Comparison of ENCODE assay signal across 8 mouse cellular contexts in genomic region chr12:69724018-69724710, GRCm38 (mm10). TPM values are rescaled to one million over a fixed set of nuclear protein-coding genes. Genes with fewer than 3 reads are reported as not detected.
DNase-seq lines count a peak whose midpoint lies in the region; ATAC-seq and TF ChIP-seq lines count a peak whose summit lies in the region.

No protein-coding gene starts in this region.

- peak overlapping the region; percentile 80 for H3K4me3 ChIP-seq in lung, embryonic 14.5 days (ENCODE audit: low read depth, low read length)
- H3K4me3 ChIP-seq in cortical plate, adult 2 months (ENCODE audit: insufficient read depth, low read length) = peak overlapping the region; percentile 66
- peak overlapping the region; percentile 78 for H3K4me3 ChIP-seq in hindbrain, embryonic 12.5 days
- H3K4me3 ChIP-seq in midbrain, embryonic 15.5 days = peak overlapping the region; percentile 80

- TF ChIP-seq POLR2A in cortical plate, adult 2 months (IDR thresholded peaks at IDR 0.05; ENCODE audit: extremely low read depth, insufficient read depth, low read length) = no peak

- no peaks in the 10 kb centered on the region for H3K27me3 ChIP-seq in lung, embryonic 14.5 days (ENCODE audit: insufficient read depth, low read length)
- H3K27me3 ChIP-seq in hindbrain, embryonic 12.5 days = no peaks in the 10 kb centered on the region
- H3K27me3 ChIP-seq in midbrain, embryonic 15.5 days (replicated peaks) = no peaks in the 10 kb centered on the region

- ATAC-seq in lung, embryonic 14.5 days (ENCODE audit: insufficient read depth) = peak; percentile 12
- peak; percentile 3 for ATAC-seq in hindbrain, embryonic 12.5 days (ENCODE audit: low FRiP score)
- peak; percentile 25 for ATAC-seq in midbrain, embryonic 15.5 days (replicated peaks)

- peaks cover 9% of the 10 kb centered on the region; the same call in 1 of the 2 replicates for H3K36me3 ChIP-seq in lung, embryonic 14.5 days (ENCODE audit: insufficient read depth)
- peaks cover 12% of the 10 kb centered on the region for H3K36me3 ChIP-seq in hindbrain, embryonic 12.5 days
- peaks cover 13% of the 10 kb centered on the region for H3K36me3 ChIP-seq in midbrain, embryonic 15.5 days (replicated peaks)

- TF ChIP-seq CTCF in lung, embryonic 14.5 days (IDR thresholded peaks at IDR 0.05; ENCODE audit: low read depth) = no peak
- TF ChIP-seq CTCF in cortical plate, adult 2 months (IDR thresholded peaks at IDR 0.05; ENCODE audit: extremely low read depth, insufficient read depth, low read length) = no peak

- peak; percentile 11 for DNase-seq in lung, embryonic 14.5 days
- no peak for DNase-seq in lung, postnatal 25 days (ENCODE audit: low spot score)
- no peak for DNase-seq in yolk sac, embryonic 10.5 days (ENCODE audit: low spot score)
- DNase-seq in cerebellum, postnatal 10 days = no peak
- no peak for DNase-seq in layer of hippocampus, adult 11-12 months (ENCODE audit: low spot score)

- H3K9ac ChIP-seq in lung, embryonic 14.5 days = peak overlapping the region; percentile 69
- H3K9ac ChIP-seq in hindbrain, embryonic 12.5 days = peak overlapping the region; percentile 83
- peak overlapping the region; percentile 78 for H3K9ac ChIP-seq in midbrain, embryonic 15.5 days

- peak overlapping the region; percentile 12; the same call in 1 of the 2 replicates for H3K27ac ChIP-seq in lung, embryonic 14.5 days (ENCODE audit: low read depth)
- no peak overlapping the region for H3K27ac ChIP-seq in cortical plate, adult 2 months (ENCODE audit: insufficient read depth, low read length)
- H3K27ac ChIP-seq in hindbrain, embryonic 12.5 days = 0 out of 2 replicates have a peak overlapping the region, but pooled peaks have one; percentile 30
- H3K27ac ChIP-seq in midbrain, embryonic 15.5 days = peak overlapping the region; percentile 83

- peaks cover 7% of the 10 kb centered on the region for H3K9me3 ChIP-seq in lung, embryonic 14.5 days (ENCODE audit: low read depth, low read length)
- H3K9me3 ChIP-seq in hindbrain, embryonic 12.5 days (replicated peaks) = peaks cover 7% of the 10 kb centered on the region
- H3K9me3 ChIP-seq in midbrain, embryonic 15.5 days = no peaks in the 10 kb centered on the region

- peaks cover 8% of the 10 kb centered on the region for H3K4me1 ChIP-seq in lung, embryonic 14.5 days (ENCODE audit: insufficient read depth)
- H3K4me1 ChIP-seq in cortical plate, adult 2 months (ENCODE audit: control insufficient read depth, insufficient read depth, low read length) = no peaks in the 10 kb centered on the region
- peaks cover 17% of the 10 kb centered on the region for H3K4me1 ChIP-seq in hindbrain, embryonic 12.5 days
- peaks cover 17% of the 10 kb centered on the region for H3K4me1 ChIP-seq in midbrain, embryonic 15.5 days

- WGBS in lung, embryonic 14.5 days = 2% methylated on average over 24 of the region's 24 CpGs
- 4% methylated on average over 23 of the region's 24 CpGs for WGBS in hindbrain, embryonic 12.5 days
- WGBS in midbrain, embryonic 15.5 days = under 1% methylated on average over 23 of the region's 24 CpGs

- peak overlapping the region; percentile 93 for H3K4me2 ChIP-seq in lung, embryonic 14.5 days
- peak overlapping the region; percentile 92 for H3K4me2 ChIP-seq in hindbrain, embryonic 12.5 days (replicated peaks)
- peak overlapping the region; percentile 88 for H3K4me2 ChIP-seq in midbrain, embryonic 15.5 days

RNA-seq across cellular contexts. Expression of gene L2hgdh, which starts 0.5 kb away (rescaled TPM):
- 13.1 and 14.5 TPM in 2 replicates for polyA plus RNA-seq in lung, embryonic 14.5 days (2014; fragmentation: Nextera tagmentation; extraction: Ambion mirVana)
- 11.8 and 12.3 TPM in 2 replicates for polyA plus RNA-seq in cortical plate, adult 2 months (2012; rRNA removed)
- 14.6 and 15.3 TPM in 2 replicates for polyA plus RNA-seq in hindbrain, embryonic 12.5 days (2016; fragmentation: Nextera tagmentation; extraction: Ambion mirVana)
- 14.3 and 14.5 TPM in 2 replicates for polyA plus RNA-seq in midbrain, embryonic 15.5 days (2015; fragmentation: Nextera tagmentation; extraction: Ambion mirVana)

RNA-seq across cellular contexts. Expression of gene Atp5s, which starts 0.6 kb away (rescaled TPM):
- polyA plus RNA-seq in lung, embryonic 14.5 days (2014; fragmentation: Nextera tagmentation; extraction: Ambion mirVana) = 29.4 and 33.3 TPM in 2 replicates
- polyA plus RNA-seq in cortical plate, adult 2 months (2012; rRNA removed) = 30.2 and 34.9 TPM in 2 replicates
- 26.1 and 28.5 TPM in 2 replicates for polyA plus RNA-seq in hindbrain, embryonic 12.5 days (2016; fragmentation: Nextera tagmentation; extraction: Ambion mirVana)
- polyA plus RNA-seq in midbrain, embryonic 15.5 days (2015; fragmentation: Nextera tagmentation; extraction: Ambion mirVana) = 33.0 and 33.3 TPM in 2 replicates

RNA-seq across cellular contexts. Expression of gene Sos2, which starts 42.5 kb away (rescaled TPM):
- 11.4 and 13.0 TPM in 2 replicates for polyA plus RNA-seq in lung, embryonic 14.5 days (2014; fragmentation: Nextera tagmentation; extraction: Ambion mirVana)
- 32.1 and 35.0 TPM in 2 replicates for polyA plus RNA-seq in cortical plate, adult 2 months (2012; rRNA removed)
- 10.4 and 12.1 TPM in 2 replicates for polyA plus RNA-seq in hindbrain, embryonic 12.5 days (2016; fragmentation: Nextera tagmentation; extraction: Ambion mirVana)
- 13.0 and 13.2 TPM in 2 replicates for polyA plus RNA-seq in midbrain, embryonic 15.5 days (2015; fragmentation: Nextera tagmentation; extraction: Ambion mirVana)
